21 mouse cellular contexts compared by ENCODE assay signal in the genomic region with DNA sequence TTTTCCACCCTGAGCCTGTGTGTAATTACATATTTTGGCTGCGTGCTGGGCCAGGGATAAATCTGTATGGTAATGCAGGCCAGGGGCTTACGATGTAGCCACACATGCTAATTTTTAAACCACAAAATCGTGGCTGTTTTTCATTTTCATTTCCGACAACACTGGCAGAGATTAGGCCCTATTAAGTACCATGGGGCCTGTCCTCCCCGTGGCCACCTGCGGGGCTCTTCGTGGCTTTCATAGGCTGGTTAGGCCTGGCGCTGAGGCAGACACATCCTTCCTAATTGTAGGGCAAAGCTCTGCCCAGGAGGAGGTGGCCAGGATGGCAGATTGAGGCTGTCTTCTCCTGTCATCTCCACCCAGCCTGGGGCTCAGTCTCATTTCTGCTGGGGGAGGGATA. TPM values are rescaled to one million over a fixed set of nuclear protein-coding genes. Genes with fewer than 3 reads are reported as not detected.
DNase-seq lines count a peak whose midpoint lies in the region; ATAC-seq and TF ChIP-seq lines count a peak whose summit lies in the region.
"Had no signal": no experiment of that assay in that cellular context is flagged by ENCODE, and none has a peak within 500 bp of the region (broad histone marks: within the 10 kb centered on the region; RNA-seq: fewer than 3 reads in every experiment).

No protein-coding gene starts in this region.

- H3K79me2 ChIP-seq in CH12.LX (replicated peaks; ENCODE audit: control insufficient read depth, extremely low read depth, insufficient read depth, poor library complexity, severe bottlenecking): no peaks in the 10 kb centered on the region

- no peak overlapping the region for H3K4me2 ChIP-seq in forebrain, embryonic 14.5 days (ENCODE audit: low read length)
- no peak overlapping the region for H3K4me2 ChIP-seq in forebrain, embryonic 15.5 days (replicated peaks)
- H3K4me2 ChIP-seq in midbrain, embryonic 12.5 days (replicated peaks): no peak overlapping the region
- H3K4me2 ChIP-seq in CH12.LX (ENCODE audit: insufficient read depth, low read depth, poor library complexity, severe bottlenecking): 0 out of 2 replicates have a peak overlapping the region, but pooled peaks have one; percentile 24
- H3K4me2 ChIP-seq in hindbrain, embryonic 12.5 days (replicated peaks): no peak overlapping the region
- H3K4me2 ChIP-seq: embryonic facial prominence, embryonic 13.5 days; heart, embryonic 12.5 days; hindbrain, embryonic 15.5 days had no signal

- peak; percentile 23 for DNase-seq in forebrain, embryonic 14.5 days (ENCODE audit: low spot score)
- no peak for DNase-seq in midbrain, embryonic 10.5 days (ENCODE audit: low spot score)
- DNase-seq in CH12.LX (ENCODE audit: extremely low read depth): no peak
- DNase-seq in kidney, adult 9 months: no peak
- DNase-seq: adrenal gland, adult 2 months; adrenal gland, postnatal 25 days; cerebellum, adult 8-10 months; forebrain, postnatal 0 days; gastrocnemius, adult 2 months; gastrocnemius, postnatal 25 days; kidney, adult 11 months had no signal

- peaks cover 22% of the 10 kb centered on the region for H3K4me1 ChIP-seq in forebrain, embryonic 14.5 days (ENCODE audit: control insufficient read depth, insufficient read depth, low read length)
- peaks cover 39% of the 10 kb centered on the region for H3K4me1 ChIP-seq in forebrain, embryonic 15.5 days
- peaks cover 48% of the 10 kb centered on the region for H3K4me1 ChIP-seq in midbrain, embryonic 12.5 days
- H3K4me1 ChIP-seq in midbrain, embryonic 10.5 days: peaks cover 62% of the 10 kb centered on the region
- H3K4me1 ChIP-seq in CH12.LX (ENCODE audit: control insufficient read depth in 1 of 2, insufficient read depth in 2 of 2): peaks cover 0 to under 1% of the 10 kb centered on the region in 2 experiments; a peak in 2 of 4 replicates
- H3K4me1 ChIP-seq in hindbrain, embryonic 12.5 days: peaks cover 50% of the 10 kb centered on the region
- H3K4me1 ChIP-seq: heart, embryonic 12.5 days had no signal

- dilution Hi-C loops in CH12.LX (cut with MboI; ENCODE audit: extremely low pct_ligation_motif_present, extremely low pct_unique_long_range_greater_than_20kb, low sequenced_read_pairs): no loop called here

- no peak overlapping the region for H3K4me3 ChIP-seq in forebrain, embryonic 14.5 days (ENCODE audit: low read depth, low read length)
- H3K4me3 ChIP-seq in forebrain, embryonic 15.5 days: no peak overlapping the region
- H3K4me3 ChIP-seq in midbrain, embryonic 12.5 days: no peak overlapping the region
- no peak overlapping the region for H3K4me3 ChIP-seq in midbrain, embryonic 10.5 days
- H3K4me3 ChIP-seq in CH12.LX (replicated peaks in 1 of 3; ENCODE audit: low read depth in 2 of 3, low read length in 2 of 3, poor library complexity in 1 of 3): no peak overlapping the region
- H3K4me3 ChIP-seq in hindbrain, embryonic 12.5 days: no peak overlapping the region
- H3K4me3 ChIP-seq: embryonic facial prominence, embryonic 13.5 days; gastrocnemius, adult 2 months; heart, embryonic 12.5 days; hindbrain, embryonic 15.5 days had no signal

- H3K9me3 ChIP-seq in forebrain, embryonic 14.5 days (replicated peaks; ENCODE audit: control insufficient read depth, low read length): no peaks in the 10 kb centered on the region
- no peaks in the 10 kb centered on the region for H3K9me3 ChIP-seq in forebrain, embryonic 15.5 days
- H3K9me3 ChIP-seq in midbrain, embryonic 12.5 days: no peaks in the 10 kb centered on the region
- no peaks in the 10 kb centered on the region for H3K9me3 ChIP-seq in midbrain, embryonic 10.5 days (replicated peaks)
- no peaks in the 10 kb centered on the region for H3K9me3 ChIP-seq in CH12.LX (replicated peaks; ENCODE audit: low read length)
- H3K9me3 ChIP-seq in hindbrain, embryonic 12.5 days (replicated peaks): no peaks in the 10 kb centered on the region
- H3K9me3 ChIP-seq: embryonic facial prominence, embryonic 13.5 days; heart, embryonic 12.5 days; hindbrain, embryonic 15.5 days had no signal

- TF ChIP-seq RAD21 in CH12.LX (IDR thresholded peaks at IDR 0.05; ENCODE audit: low read depth, low read length): no peak

- in situ Hi-C loops in CH12.LX (cut with MboI; ENCODE audit: low pct_ligation_motif_present, low pct_unique_long_range_greater_than_20kb, low sequenced_read_pairs): no loop called here

- no peak overlapping the region for H3K27ac ChIP-seq in forebrain, embryonic 14.5 days (ENCODE audit: low read depth, low read length)
- H3K27ac ChIP-seq in forebrain, embryonic 15.5 days (replicated peaks): no peak overlapping the region
- peak overlapping the region; percentile 44; the same call in 1 of the 2 replicates for H3K27ac ChIP-seq in midbrain, embryonic 12.5 days (replicated peaks)
- H3K27ac ChIP-seq in midbrain, embryonic 10.5 days (replicated peaks): no peak overlapping the region
- H3K27ac ChIP-seq in CH12.LX (ENCODE audit: insufficient read depth, low read depth): no peak overlapping the region
- peak overlapping the region; percentile 52; the same call in 1 of the 2 replicates for H3K27ac ChIP-seq in hindbrain, embryonic 12.5 days
- H3K27ac ChIP-seq: embryonic facial prominence, embryonic 13.5 days; gastrocnemius, adult 2 months; hindbrain, embryonic 15.5 days had no signal

- no peak for TF ChIP-seq POLR2A in CH12.LX (IDR thresholded peaks at IDR 0.05; ENCODE audit: low read depth, low read length)

- no peaks in the 10 kb centered on the region for H3K36me3 ChIP-seq in forebrain, embryonic 14.5 days (ENCODE audit: control insufficient read depth, insufficient read depth, low read length)
- no peaks in the 10 kb centered on the region for H3K36me3 ChIP-seq in forebrain, embryonic 15.5 days
- no peaks in the 10 kb centered on the region for H3K36me3 ChIP-seq in midbrain, embryonic 12.5 days
- H3K36me3 ChIP-seq in midbrain, embryonic 10.5 days: no peaks in the 10 kb centered on the region
- H3K36me3 ChIP-seq in CH12.LX (replicated peaks in 1 of 2; ENCODE audit: control insufficient read depth in 1 of 2, insufficient read depth in 1 of 2, low read length in 1 of 2): no peaks in the 10 kb centered on the region
- no peaks in the 10 kb centered on the region for H3K36me3 ChIP-seq in hindbrain, embryonic 12.5 days
- H3K36me3 ChIP-seq: embryonic facial prominence, embryonic 13.5 days; heart, embryonic 12.5 days; hindbrain, embryonic 15.5 days had no signal

- 40% methylated on average over 8 of the region's 8 CpGs for WGBS in forebrain, embryonic 14.5 days
- WGBS in forebrain, embryonic 15.5 days: 40% methylated on average over 8 of the region's 8 CpGs
- WGBS in midbrain, embryonic 12.5 days: 43% methylated on average over 8 of the region's 8 CpGs
- 60% methylated on average over 8 of the region's 8 CpGs for WGBS in midbrain, embryonic 10.5 days
- 49% methylated on average over 8 of the region's 8 CpGs for WGBS in hindbrain, embryonic 12.5 days

- no peak for TF ChIP-seq CTCF in CH12.LX (conservative IDR thresholded peaks at IDR 0.05 in 1 of 2, IDR thresholded peaks at IDR 0.05 in 1 of 2; ENCODE audit: low read depth in 2 of 2, low read length in 2 of 2)

- no peak overlapping the region for H3K9ac ChIP-seq in forebrain, embryonic 14.5 days (ENCODE audit: low read length)
- no peak overlapping the region for H3K9ac ChIP-seq in forebrain, embryonic 15.5 days (replicated peaks)
- no peak overlapping the region for H3K9ac ChIP-seq in midbrain, embryonic 12.5 days (replicated peaks)
- no peak overlapping the region for H3K9ac ChIP-seq in CH12.LX (ENCODE audit: insufficient read depth, low read depth)
- 0 out of 2 replicates have a peak overlapping the region, but pooled peaks have one; percentile 23 for H3K9ac ChIP-seq in hindbrain, embryonic 12.5 days
- H3K9ac ChIP-seq: embryonic facial prominence, embryonic 13.5 days; forebrain, postnatal 0 days; heart, embryonic 12.5 days; hindbrain, embryonic 15.5 days had no signal

- H3K27me3 ChIP-seq in forebrain, embryonic 14.5 days (replicated peaks; ENCODE audit: control insufficient read depth, insufficient read depth, low read length): peaks cover 12% of the 10 kb centered on the region
- H3K27me3 ChIP-seq in forebrain, embryonic 15.5 days: peaks cover 10% of the 10 kb centered on the region
- H3K27me3 ChIP-seq in midbrain, embryonic 12.5 days: peaks cover 12% of the 10 kb centered on the region
- H3K27me3 ChIP-seq in midbrain, embryonic 10.5 days (ENCODE audit: low read depth, poor library complexity, severe bottlenecking): peaks cover 90% of the 10 kb centered on the region
- H3K27me3 ChIP-seq in CH12.LX (replicated peaks): peaks cover 94% of the 10 kb centered on the region
- H3K27me3 ChIP-seq in hindbrain, embryonic 12.5 days: peaks cover 8% of the 10 kb centered on the region

- no peak for ATAC-seq in forebrain, embryonic 14.5 days
- no peak for ATAC-seq in forebrain, embryonic 15.5 days (replicated peaks)
- no peak for ATAC-seq in midbrain, embryonic 12.5 days (ENCODE audit: low FRiP score, low read depth)
- ATAC-seq in hindbrain, embryonic 12.5 days (ENCODE audit: low FRiP score): no peak
- ATAC-seq: forebrain, postnatal 0 days had no signal

- no peak for TF ChIP-seq EP300 in CH12.LX (IDR thresholded peaks at IDR 0.05; ENCODE audit: low read length)

TF ChIP-seq in CH12.LX, 34 proteins besides CTCF, POLR2A, EP300 and RAD21 (continues in another document):
- no peak for TF ChIP-seq MYC (IDR thresholded peaks at IDR 0.05; ENCODE audit: low read depth, low read length)
- TF ChIP-seq ETS1 (conservative IDR thresholded peaks at IDR 0.05; ENCODE audit: low read depth, low read length): no peak
- TF ChIP-seq JUND (conservative IDR thresholded peaks at IDR 0.05; ENCODE audit: low read depth, low read length): no peak
- TF ChIP-seq PAX5 (IDR thresholded peaks at IDR 0.05; ENCODE audit: low read length): no peak
- no peak for TF ChIP-seq TCF12 (IDR thresholded peaks at IDR 0.05; ENCODE audit: low read depth, low read length)
- no peak for TF ChIP-seq KAT2A (IDR thresholded peaks at IDR 0.05; ENCODE audit: insufficient replicate concordance, low read length)
- no peak for TF ChIP-seq CHD2 (IDR thresholded peaks at IDR 0.05; ENCODE audit: low read length)
- no peak for TF ChIP-seq E2F4 (IDR thresholded peaks at IDR 0.05; ENCODE audit: insufficient replicate concordance, low read depth, low read length)
- no peak for TF ChIP-seq MXI1 (IDR thresholded peaks at IDR 0.05; ENCODE audit: low read depth, low read length)
- TF ChIP-seq IRF4 (IDR thresholded peaks at IDR 0.05; ENCODE audit: low read depth, low read length): no peak

RNA-seq across cellular contexts. Expression of gene Lhx1, which starts 48.3 kb away (rescaled TPM):
- 7.0 and 7.2 TPM in 2 replicates for polyA plus RNA-seq in forebrain, embryonic 14.5 days (2014; fragmentation: Nextera tagmentation; extraction: Ambion mirVana)
- polyA plus RNA-seq in forebrain, embryonic 15.5 days (2015; fragmentation: Nextera tagmentation; extraction: Ambion mirVana): 3.4 and 4.8 TPM in 2 replicates
- 50.5 and 55.0 TPM in 2 replicates for polyA plus RNA-seq in midbrain, embryonic 12.5 days (2016; fragmentation: Nextera tagmentation; extraction: Ambion mirVana)
- 5.5 and 19.7 TPM in 2 replicates for polyA plus RNA-seq in midbrain, embryonic 10.5 days (2016; fragmentation: Nextera tagmentation; extraction: Ambion mirVana)
- 0.04 TPM in 1 of 2 replicates, not detected in the other for total RNA-seq in CH12.LX (2012; rRNA removed)
- total RNA-seq in CH12.LX (2014; rRNA removed): not detected in 2 replicates
- polyA plus RNA-seq in CH12.LX (2012; ENCODE audit: insufficient read length, low read depth): not detected in 2 replicates
- 65.0 and 68.8 TPM in 2 replicates for polyA plus RNA-seq in hindbrain, embryonic 12.5 days (2016; fragmentation: Nextera tagmentation; extraction: Ambion mirVana)
- total RNA-seq: adrenal gland, adult 2 months; adrenal gland, postnatal 25 days; gastrocnemius, adult 2 months; gastrocnemius, postnatal 25 days; granulocyte monocyte progenitor cell, adult 5-6 weeks; heart, adult 8-10 months; heart, postnatal 25 days had no signal
- polyA plus RNA-seq: adrenal gland, adult 2 months; heart, embryonic 16.5 days had no signal

Comparison
In these comparisons a context has a peak if more than half of its experiments do, and no peak if none do; other contexts are left out.
1. H3K27ac ChIP-seq: peak in midbrain, embryonic 12.5 days (single experiment) and hindbrain, embryonic 12.5 days (single experiment); none in forebrain, embryonic 14.5 days (single experiment), forebrain, embryonic 15.5 days (single experiment), midbrain, embryonic 10.5 days (single experiment) and CH12.LX (single experiment).